In genomic region chr4:127651601-127652000, GRCm38 (mm10) we compare ENCODE assay signal across 23 mouse cellular contexts.
DNase-seq lines count a peak whose midpoint lies in the region; ATAC-seq and TF ChIP-seq lines count a peak whose summit lies in the region.
"Had no signal": no experiment of that assay in that cellular context is flagged by ENCODE, and none has a peak within 500 bp of the region (broad histone marks: within the 10 kb centered on the region; RNA-seq: fewer than 3 reads in every experiment).

No protein-coding gene starts in this region.

- H3K9ac ChIP-seq in limb, embryonic 14.5 days (ENCODE audit: low read depth, low read length, severe bottlenecking), result no peak overlapping the region
- H3K9ac ChIP-seq in embryonic facial prominence, embryonic 14.5 days (ENCODE audit: low read depth, low read length), result no peak overlapping the region
- H3K9ac ChIP-seq: embryonic facial prominence, embryonic 12.5 days; embryonic facial prominence, embryonic 15.5 days; forebrain, embryonic 12.5 days had no signal

- H3K27me3 ChIP-seq in limb, embryonic 14.5 days (ENCODE audit: control insufficient read depth, insufficient read depth, low read length), result no peaks in the 10 kb centered on the region
- no peaks in the 10 kb centered on the region for H3K27me3 ChIP-seq in limb, embryonic 10.5 days (ENCODE audit: low read depth, poor library complexity, severe bottlenecking)
- H3K27me3 ChIP-seq in embryonic facial prominence, embryonic 14.5 days (replicated peaks; ENCODE audit: control insufficient read depth, insufficient read depth, low read length), result no peaks in the 10 kb centered on the region
- H3K27me3 ChIP-seq: embryonic facial prominence, embryonic 12.5 days; embryonic facial prominence, embryonic 15.5 days; forebrain, embryonic 12.5 days; Patski had no signal

- TF ChIP-seq POLR2A in limb, embryonic 14.5 days (IDR thresholded peaks at IDR 0.05; ENCODE audit: borderline replicate concordance, extremely low read depth, insufficient read depth, insufficient read length), result no peak

- no peak for ATAC-seq in limb, embryonic 14.5 days (ENCODE audit: low FRiP score, low read depth)
- ATAC-seq in embryonic facial prominence, embryonic 14.5 days (ENCODE audit: low read depth), result no peak
- ATAC-seq: activated CD4-positive, CD25-positive, alpha-beta regulatory T cell, adult 4 months; forebrain, embryonic 14.5 days; forebrain, embryonic 16.5 days; Patski had no signal

- no peak overlapping the region for H3K4me3 ChIP-seq in limb, embryonic 14.5 days (replicated peaks; ENCODE audit: low read length)
- H3K4me3 ChIP-seq in limb, embryonic 10.5 days, result no peak overlapping the region
- H3K4me3 ChIP-seq in embryonic facial prominence, embryonic 14.5 days (ENCODE audit: low read depth, low read length), result no peak overlapping the region
- H3K4me3 ChIP-seq: embryonic facial prominence, embryonic 12.5 days; embryonic facial prominence, embryonic 15.5 days; erythroblast, embryonic 14.5 days; forebrain, embryonic 10.5 days; forebrain, embryonic 12.5 days had no signal

- H3K4me1 ChIP-seq in limb, embryonic 14.5 days (ENCODE audit: control insufficient read depth, insufficient read depth, low read length), result no peaks in the 10 kb centered on the region
- H3K4me1 ChIP-seq in limb, embryonic 10.5 days, result peaks cover 10% of the 10 kb centered on the region; the same call in 1 of the 2 replicates
- H3K4me1 ChIP-seq in embryonic facial prominence, embryonic 14.5 days (ENCODE audit: control insufficient read depth, insufficient read depth, low read length), result peaks cover 3% of the 10 kb centered on the region; the same call in 1 of the 2 replicates
- H3K4me1 ChIP-seq: embryonic facial prominence, embryonic 12.5 days; forebrain, embryonic 10.5 days; forebrain, embryonic 12.5 days had no signal

- H3K36me3 ChIP-seq in limb, embryonic 14.5 days (ENCODE audit: control insufficient read depth, insufficient read depth, low read length), result no peaks in the 10 kb centered on the region
- no peaks in the 10 kb centered on the region for H3K36me3 ChIP-seq in limb, embryonic 10.5 days
- H3K36me3 ChIP-seq in embryonic facial prominence, embryonic 14.5 days (ENCODE audit: control insufficient read depth, insufficient read depth, low read length), result no peaks in the 10 kb centered on the region
- H3K36me3 ChIP-seq: embryonic facial prominence, embryonic 12.5 days; embryonic facial prominence, embryonic 15.5 days; forebrain, embryonic 10.5 days; forebrain, embryonic 12.5 days had no signal

- no peak overlapping the region for H3K4me2 ChIP-seq in limb, embryonic 14.5 days (replicated peaks; ENCODE audit: low read depth, low read length, severe bottlenecking)
- H3K4me2 ChIP-seq in embryonic facial prominence, embryonic 14.5 days (ENCODE audit: low read depth, low read length), result no peak overlapping the region
- H3K4me2 ChIP-seq: embryonic facial prominence, embryonic 12.5 days; embryonic facial prominence, embryonic 15.5 days; forebrain, embryonic 12.5 days had no signal

- WGBS in limb, embryonic 14.5 days, result 56% methylated on average over 5 of the region's 5 CpGs
- 69% methylated on average over 5 of the region's 5 CpGs for WGBS in limb, embryonic 10.5 days
- WGBS in embryonic facial prominence, embryonic 14.5 days, result 40% methylated on average over 5 of the region's 5 CpGs

- DNase-seq in embryo, embryonic 11 days, result peak; percentile 58
- no peak for DNase-seq in embryo, embryonic 9.5 days (ENCODE audit: extremely low spot score)
- DNase-seq in limb, embryonic 14.5 days (ENCODE audit: low spot score), result peak; percentile 35
- no peak for DNase-seq in limb, embryonic 10.5 days (ENCODE audit: low spot score)
- DNase-seq in embryonic facial prominence, embryonic 14.5 days (ENCODE audit: low spot score), result peak; percentile 82
- DNase-seq in thymus, adult 18-20 months, result no peak
- DNase-seq: adrenal gland, adult 8-10 months; adrenal gland, postnatal 14 days; adrenal gland, postnatal 36 days; cerebellum, adult 11-12 months; cerebellum, adult 2 months; cerebellum, adult 9-10 months; cerebellum, postnatal 10 days; cerebellum, postnatal 25 days had no signal

- H3K27ac ChIP-seq in limb, embryonic 14.5 days (replicated peaks; ENCODE audit: low read depth, low read length), result no peak overlapping the region
- H3K27ac ChIP-seq in limb, embryonic 10.5 days, result no peak overlapping the region
- no peak overlapping the region for H3K27ac ChIP-seq in embryonic facial prominence, embryonic 14.5 days (replicated peaks; ENCODE audit: low read depth, low read length)
- H3K27ac ChIP-seq: embryonic facial prominence, embryonic 12.5 days; embryonic facial prominence, embryonic 15.5 days; forebrain, embryonic 10.5 days; forebrain, embryonic 12.5 days had no signal

- H3K9me3 ChIP-seq in limb, embryonic 14.5 days (ENCODE audit: control insufficient read depth, low read length), result no peaks in the 10 kb centered on the region
- H3K9me3 ChIP-seq in limb, embryonic 10.5 days (replicated peaks), result no peaks in the 10 kb centered on the region
- H3K9me3 ChIP-seq in embryonic facial prominence, embryonic 14.5 days (ENCODE audit: control insufficient read depth, low read length), result no peaks in the 10 kb centered on the region
- H3K9me3 ChIP-seq: embryonic facial prominence, embryonic 12.5 days; embryonic facial prominence, embryonic 15.5 days; forebrain, embryonic 10.5 days; forebrain, embryonic 12.5 days had no signal

Comparison
In these comparisons a context has a peak if more than half of its experiments do, and no peak if none do; other contexts are left out.
1. DNase-seq: peak in embryo, embryonic 11 days (single experiment), limb, embryonic 14.5 days (single experiment) and embryonic facial prominence, embryonic 14.5 days (single experiment); none in embryo, embryonic 9.5 days (single experiment), limb, embryonic 10.5 days (single experiment) and thymus, adult 18-20 months (0 of 2).